ENCODE assay signal across 20 mouse cellular contexts in genomic region chr11:72426884-72427283, GRCm38 (mm10). TPM values are rescaled to one million over a fixed set of nuclear protein-coding genes. Genes with fewer than 3 reads are reported as not detected.
DNase-seq lines count a peak whose midpoint lies in the region; TF ChIP-seq lines count a peak whose summit lies in the region.
"Had no signal": no experiment of that assay in that cellular context is flagged by ENCODE, and none has a peak within 500 bp of the region (broad histone marks: within the 10 kb centered on the region; RNA-seq: fewer than 3 reads in every experiment).

No protein-coding gene starts in this region.

- TF ChIP-seq CTCF in gastrocnemius, adult 2 months (IDR thresholded peaks at IDR 0.05) = peak; percentile 74
- peak; percentile 78 for TF ChIP-seq CTCF in layer of hippocampus, adult 2 months (conservative IDR thresholded peaks at IDR 0.05)

- H3K4me3 ChIP-seq in gastrocnemius, adult 2 months = no peak overlapping the region
- H3K4me3 ChIP-seq in layer of hippocampus, adult 2 months = no peak overlapping the region
- H3K4me3 ChIP-seq: hindbrain, embryonic 12.5 days; intestine, embryonic 15.5 days; limb, embryonic 10.5 days; liver, embryonic 15.5 days; neural tube, embryonic 12.5 days had no signal

- H3K36me3 ChIP-seq in splenic B cell, adult 2 months (ENCODE audit: control insufficient read depth, insufficient read depth, low read length, poor library complexity, severe bottlenecking) = no peaks in the 10 kb centered on the region
- H3K36me3 ChIP-seq: hindbrain, embryonic 12.5 days; intestine, embryonic 15.5 days; limb, embryonic 10.5 days; liver, embryonic 15.5 days; neural tube, embryonic 12.5 days had no signal

- H3K27ac ChIP-seq in gastrocnemius, adult 2 months = peak overlapping the region; percentile 76
- H3K27ac ChIP-seq in layer of hippocampus, adult 2 months = peak overlapping the region; percentile 1; the same call in 1 of the 2 replicates
- H3K27ac ChIP-seq: hindbrain, embryonic 12.5 days; intestine, embryonic 15.5 days; limb, embryonic 10.5 days; liver, embryonic 15.5 days; macrophage; neural tube, embryonic 12.5 days had no signal

- no peaks in the 10 kb centered on the region for H3K27me3 ChIP-seq in splenic B cell, adult 2 months (ENCODE audit: control insufficient read depth, insufficient read depth, low read length, poor library complexity, severe bottlenecking)
- H3K27me3 ChIP-seq: hindbrain, embryonic 12.5 days; intestine, embryonic 15.5 days; liver, embryonic 15.5 days; neural tube, embryonic 12.5 days had no signal

- no peak for DNase-seq in gastrocnemius, adult 2 months
- no peak for DNase-seq in gastrocnemius, postnatal 25 days
- DNase-seq in layer of hippocampus, adult 2 months (ENCODE audit: low spot score in 2 of 2) = no peak
- no peak for DNase-seq in layer of hippocampus, adult 9-10 months (ENCODE audit: low spot score)
- DNase-seq in lung, postnatal 36 days = peak; percentile 34
- no peak for DNase-seq in lung, postnatal 14 days
- peak; percentile 41 for DNase-seq in splenic B cell, adult 2 months (ENCODE audit: low read depth, low spot score)
- no peak for DNase-seq in heart, postnatal 36 days
- DNase-seq: cerebellum, adult 2 months; cerebellum, postnatal 36 days; gastrocnemius, postnatal 14 days; heart, postnatal 10 days; kidney, postnatal 14 days; thymus, postnatal 36 days had no signal

- intact Hi-C loops in gastrocnemius, adult 2 months (cut with DNase I) = loop anchor here (2.0 kb wide), 1 partner anchor 16 kb away; the partner anchor contains the start of gene Smtnl2
- intact Hi-C loops in heart, postnatal 36 days (cut with DNase I) = loop anchor here (1.0 kb wide), 1 partner anchor 16 kb away; the partner anchor contains the start of gene Smtnl2

RNA-seq across cellular contexts. Expression of gene Ggt6, which starts 8.4 kb away (rescaled TPM):
- 1 to 10 TPM in 1 of 2 experiments, under 1 TPM in 1; 0.67 to 5.5 TPM for total RNA-seq in gastrocnemius, adult 2 months (2021)
- under 1 TPM; 0.38 TPM for total RNA-seq in gastrocnemius, postnatal 25 days (2021)
- not detected for total RNA-seq in layer of hippocampus, adult 2 months (2021)
- not detected for total RNA-seq in heart, postnatal 36 days (2021)
- total RNA-seq: heart, postnatal 10 days had no signal

RNA-seq across cellular contexts. Expression of gene Mybbp1a, which starts 14.3 kb away (rescaled TPM):
- total RNA-seq in gastrocnemius, adult 2 months (2021) = 10 to 100 TPM; 60.2 to 60.9 TPM
- total RNA-seq in gastrocnemius, postnatal 25 days (2021) = 10 to 100 TPM; 52.1 to 56.5 TPM
- 10 to 100 TPM; 55.7 to 56.2 TPM for total RNA-seq in layer of hippocampus, adult 2 months (2021)
- 10 to 100 TPM; 45.9 to 46.8 TPM for total RNA-seq in heart, postnatal 36 days (2021)

RNA-seq across cellular contexts. Expression of gene Smtnl2, which starts 15.4 kb away (rescaled TPM):
- total RNA-seq in gastrocnemius, adult 2 months (2021) = 100 to 1,000 TPM; 238 to 342 TPM
- 100 to 1,000 TPM; 219 to 223 TPM for total RNA-seq in gastrocnemius, postnatal 25 days (2021)
- total RNA-seq in layer of hippocampus, adult 2 months (2021) = 1 to 10 TPM; 2.2 to 3.8 TPM
- total RNA-seq in heart, postnatal 36 days (2021) = 10 to 100 TPM; 18.2 to 19.5 TPM

Comparison
In these comparisons a context has a peak if more than half of its experiments do, and no peak if none do; other contexts are left out.
1. DNase-seq: peak in lung, postnatal 36 days (single experiment) and splenic B cell, adult 2 months (single experiment); none in gastrocnemius, adult 2 months (single experiment), gastrocnemius, postnatal 25 days (single experiment), layer of hippocampus, adult 2 months (0 of 2), layer of hippocampus, adult 9-10 months (single experiment), lung, postnatal 14 days (single experiment) and heart, postnatal 36 days (0 of 2).
2. RNA of gene Smtnl2, which starts 15.4 kb away (total RNA-seq): 238 to 342 TPM in gastrocnemius, adult 2 months and 219 to 223 TPM in gastrocnemius, postnatal 25 days; 18.2 to 19.5 TPM in heart, postnatal 36 days and 2.2 to 3.8 TPM in layer of hippocampus, adult 2 months; every median in the first group is over 10 times any median in the second.